In genomic region chr7:24300771-24301282, GRCm38 (mm10) we compare ENCODE assay signal across 8 mouse cellular contexts. TPM values are rescaled to one million over a fixed set of nuclear protein-coding genes. Genes with fewer than 3 reads are reported as not detected.
DNase-seq lines count a peak whose midpoint lies in the region; ATAC-seq and TF ChIP-seq lines count a peak whose summit lies in the region.

Gene Zfp61, minus strand, starts transcription at chr7:24301232.

- DNase-seq in spleen, postnatal 10 days (ENCODE audit: low spot score in 2 of 2) = peak; percentile 18 to 55
- DNase-seq in spleen, postnatal 14 days (ENCODE audit: low spot score in 2 of 2) = no peak
- DNase-seq in cerebellum, postnatal 25 days = peak; percentile 35 to 68
- DNase-seq in kidney, adult 2 months = peak; percentile 57
- DNase-seq in liver, embryonic 11.5 days (ENCODE audit: low spot score) = peak; percentile 74
- DNase-seq in naive thymus-derived CD4-positive, alpha-beta T cell, adult 2 months (ENCODE audit: low read depth) = peak; percentile 51
- DNase-seq in T-cell, adult 2 months (ENCODE audit: low spot score) = no peak

- no peaks in the 10 kb centered on the region for H3K36me3 ChIP-seq in kidney, adult 2 months (ENCODE audit: control insufficient read depth, insufficient read depth, low read length)
- peaks cover 15% of the 10 kb centered on the region for H3K36me3 ChIP-seq in liver, embryonic 11.5 days (ENCODE audit: control insufficient read depth, insufficient read depth, low read length)

- H3K9me3 ChIP-seq in liver, embryonic 11.5 days (ENCODE audit: control insufficient read depth, low read length) = no peaks in the 10 kb centered on the region

- peak; percentile 73 for ATAC-seq in granulocyte monocyte progenitor cell, adult 5-6 weeks (replicated peaks; ENCODE audit: poor library complexity, severe bottlenecking)
- peak; percentile 77 for ATAC-seq in liver, embryonic 11.5 days (replicated peaks; ENCODE audit: low FRiP score)

- no peak within 1 kb of the TSS for H3K27ac ChIP-seq in kidney, adult 2 months (ENCODE audit: insufficient read depth, low read depth, low read length)
- peak within 1 kb of the TSS; percentile 6; the same call in 1 of the 2 replicates for H3K27ac ChIP-seq in liver, embryonic 11.5 days (ENCODE audit: low read depth, low read length)

- 4% methylated on average over 13 of the region's 13 CpGs for WGBS in kidney, adult 2 months
- 3% methylated on average over 13 of the region's 13 CpGs for WGBS in liver, embryonic 11.5 days

- H3K4me3 ChIP-seq in kidney, adult 2 months (ENCODE audit: insufficient read depth, low read depth, low read length) = 0 out of 2 replicates have a peak within 1 kb of the TSS, but pooled peaks have one; percentile 24
- peak within 1 kb of the TSS; percentile 65 for H3K4me3 ChIP-seq in liver, embryonic 11.5 days (ENCODE audit: low read depth, low read length)

- peaks cover 3% of the 10 kb centered on the region; the same call in 1 of the 2 replicates for H3K4me1 ChIP-seq in kidney, adult 2 months (ENCODE audit: control insufficient read depth, insufficient read depth, low read length)
- H3K4me1 ChIP-seq in liver, embryonic 11.5 days (replicated peaks; ENCODE audit: control insufficient read depth, insufficient read depth, low read length) = 0 out of 2 replicates have a peak, but pooled peaks cover 9% of the 10 kb centered on the region

- peak within 1 kb of the TSS; percentile 78 for H3K4me2 ChIP-seq in liver, embryonic 11.5 days

- no peak for TF ChIP-seq CTCF in kidney, adult 2 months (conservative IDR thresholded peaks at IDR 0.05; ENCODE audit: insufficient read depth, insufficient read length, low read depth, low read length)

- TF ChIP-seq POLR2A in kidney, adult 2 months (IDR thresholded peaks at IDR 0.05; ENCODE audit: low read depth, low read length) = no peak

- no peaks in the 10 kb centered on the region for H3K27me3 ChIP-seq in kidney, adult 2 months (replicated peaks; ENCODE audit: control insufficient read depth, insufficient read depth, low read length)
- H3K27me3 ChIP-seq in liver, embryonic 11.5 days (replicated peaks; ENCODE audit: control insufficient read depth, insufficient read depth, low read length) = no peaks in the 10 kb centered on the region

- peak within 1 kb of the TSS; percentile 37 for H3K9ac ChIP-seq in liver, embryonic 11.5 days (ENCODE audit: low read depth, low read length)

RNA-seq across cellular contexts. Expression of gene Zfp61, which starts in this region (rescaled TPM):
- 16.5 and 16.8 TPM in 2 replicates for total RNA-seq in granulocyte monocyte progenitor cell, adult 5-6 weeks (2014; fragmentation: Nextera tagmentation)
- total RNA-seq in granulocyte monocyte progenitor cell, adult 5-6 weeks (2017) = 16.7 and 27.7 TPM in 2 replicates
- polyA plus RNA-seq in kidney, adult 2 months (2012; rRNA removed) = 3.8 and 4.3 TPM in 2 replicates
- 10.8 and 13.2 TPM in 2 replicates for polyA plus RNA-seq in liver, embryonic 11.5 days (2014; fragmentation: Nextera tagmentation; extraction: Ambion mirVana)

Comparison
In these comparisons a context has a peak if more than half of its experiments do, and no peak if none do; other contexts are left out.
1. DNase-seq: peak in spleen, postnatal 10 days (2 of 2), cerebellum, postnatal 25 days (2 of 2), kidney, adult 2 months (single experiment), liver, embryonic 11.5 days (single experiment) and naive thymus-derived CD4-positive, alpha-beta T cell, adult 2 months (single experiment); none in spleen, postnatal 14 days (0 of 2) and T-cell, adult 2 months (single experiment).